Mouse (Mus musculus) hindbrain, embryonic 12.5 days (tissue): Measurements from ENCODE around the gene Pla2g2c. TPM values are rescaled to one million over a fixed set of nuclear protein-coding genes. Genes with fewer than 3 reads are reported as not detected.
A peak's percentile ranks its signal among the peaks of the same experiment; 100 is the strongest.

Source experiments
- ATAC-seq: fragments of 200-750 bp; cut with Nextera tagmentation; 2 replicates; pipeline ENCODE4 v1.8.0; 2017; ENCODE audit warnings: moderate TSS enrichment; ENCODE audit not compliant: low FRiP score
- H3K27ac ChIP-seq: fragments of 300-500 bp; sonication (generic); 2 replicates; pipeline ENCODE4 v1.5.1; 2016; ENCODE audit warnings: mild to moderate bottlenecking
- H3K27me3 ChIP-seq: fragments of 300-500 bp; sonication (generic); 2 replicates; pipeline ENCODE4 v1.6.1; 2016; ENCODE audit warnings: mild to moderate bottlenecking
- H3K36me3 ChIP-seq: fragments of 300-500 bp; sonication (generic); 2 replicates; pipeline ENCODE4 v1.6.1; 2016; ENCODE audit warnings: mild to moderate bottlenecking
- H3K4me1 ChIP-seq: fragments of 300-500 bp; sonication (generic); 2 replicates; pipeline ENCODE4 v1.6.1; 2016
- H3K4me2 ChIP-seq: fragments of 300-500 bp; sonication (generic); replicated peaks from 2 replicates; pipeline ENCODE4 v1.6.1; 2016; ENCODE audit warnings: mild to moderate bottlenecking
- H3K4me3 ChIP-seq: fragments of 300-500 bp; sonication (generic); 2 replicates; pipeline ENCODE4 v1.5.1; 2016; ENCODE audit warnings: mild to moderate bottlenecking
- H3K9ac ChIP-seq: fragments of 300-500 bp; sonication (generic); 2 replicates; pipeline ENCODE4 v1.6.1; 2016; ENCODE audit warnings: mild to moderate bottlenecking, moderate library complexity
- H3K9me3 ChIP-seq: fragments of 300-500 bp; sonication (generic); replicated peaks from 2 replicates; pipeline ENCODE4 v1.6.1; 2016; ENCODE audit warnings: mild to moderate bottlenecking
- WGBS: fragments of 180-500 bp; shearing (Covaris S2); methylation state at CpG from one replicate; pipeline ENCODE4 v1.1.7; 2016; 5-methylcytosine and 5-hydroxymethylcytosine counted together
- polyA plus RNA-seq: library from polyadenylated mRNA; unstranded; fragments of >200 nt; fragmentation: Nextera tagmentation; extraction: Ambion mirVana; gene quantifications from 2 replicates; pipeline ENCODE4 v1.2.1, GENCODE M21; 2016

Gene Pla2g2c
- polyA plus RNA-seq = 0.46 and 0.64 TPM in 2 replicates

- H3K27me3 ChIP-seq = no peaks in the 10 kb centered on the region
- WGBS = 55% methylated on average over 18 of the region's 18 CpGs
Measured at GRCm38 (mm10) chr4:138724354-138725126, at the start of gene Pla2g2c. Pla2g2c (plus strand) TSS chr4:138724792.

GRCm38 (mm10) chr4:138676480-138676879, 48.1 kb upstream of the Pla2g2c start:
- 14% methylated on average over 16 of the region's 16 CpGs for WGBS
- no peak for ATAC-seq
- Histone ChIP-seq H3K4me3 (no peak overlapping the region), H3K36me3 (no peaks in the 10 kb centered on the region), H3K4me1 (peaks cover 10% of the 10 kb centered on the region; the same call in 1 of the 2 replicates), H3K9me3 (no peaks in the 10 kb centered on the region), H3K27ac (no peak overlapping the region), H3K9ac (no peak overlapping the region), H3K27me3 (peaks cover 27% of the 10 kb centered on the region), H3K4me2 (no peak overlapping the region)

More at GRCm38 (mm10) chr4:138724354-138725126, at the start of gene Pla2g2c:
- ATAC-seq = no peak
- H3K36me3 ChIP-seq = no peaks in the 10 kb centered on the region
- peak within 1 kb of the TSS; percentile 8 for H3K27ac ChIP-seq
- H3K4me2 ChIP-seq = peak within 1 kb of the TSS; percentile 58
- H3K9me3 ChIP-seq = no peaks in the 10 kb centered on the region
- peak within 1 kb of the TSS; percentile 32 for H3K4me3 ChIP-seq
- H3K9ac ChIP-seq = peak within 1 kb of the TSS; percentile 50; the same call in 1 of the 2 replicates
- H3K4me1 ChIP-seq = peaks cover 27% of the 10 kb centered on the region

GRCm38 (mm10) chr4:138677579-138677978, 47.0 kb upstream of the Pla2g2c start:
- H3K4me1 ChIP-seq = peaks cover 8% of the 10 kb centered on the region
- H3K27me3 ChIP-seq = peaks cover 27% of the 10 kb centered on the region
- H3K36me3 ChIP-seq = no peaks in the 10 kb centered on the region
- no peaks in the 10 kb centered on the region for H3K9me3 ChIP-seq
- H3K27ac ChIP-seq = 0 out of 2 replicates have a peak overlapping the region, but pooled peaks have one; percentile 44
- 18% methylated on average over 16 of the region's 16 CpGs for WGBS
- ATAC-seq = 0 out of 2 replicates have a peak, but pooled peaks have one; percentile 52
- H3K4me2 ChIP-seq = peak overlapping the region; percentile 43
- no peak overlapping the region for H3K9ac ChIP-seq
- H3K4me3 ChIP-seq = no peak overlapping the region; the same call in 1 of the 2 replicates

- Histone ChIP-seq H3K36me3 (no peaks in the 10 kb centered on the region), H3K27ac (no peak overlapping the region), H3K4me2 (no peak overlapping the region), H3K27me3 (peaks cover 26% of the 10 kb centered on the region), H3K9me3 (no peaks in the 10 kb centered on the region), H3K4me1 (peaks cover 25% of the 10 kb centered on the region), H3K4me3 (no peak overlapping the region), H3K9ac (no peak overlapping the region)
- ATAC-seq = no peak
- WGBS = 73% methylated on average over 4 of the region's 4 CpGs
Measured at GRCm38 (mm10) chr4:138680124-138680523, 44.5 kb upstream of the Pla2g2c start.

GRCm38 (mm10) chr4:138682760-138683159, 41.8 kb upstream of the Pla2g2c start:
- H3K36me3 ChIP-seq = no peaks in the 10 kb centered on the region
- H3K4me1 ChIP-seq = peaks cover 21% of the 10 kb centered on the region
- H3K9ac ChIP-seq = no peak overlapping the region
- ATAC-seq = peak; percentile 48
- H3K27ac ChIP-seq = peak overlapping the region; percentile 82
- WGBS = 32% methylated on average over 2 of the region's 2 CpGs
- H3K9me3 ChIP-seq = no peaks in the 10 kb centered on the region
- peaks cover 24% of the 10 kb centered on the region; the same call in 1 of the 2 replicates for H3K27me3 ChIP-seq
- H3K4me3 ChIP-seq = no peak overlapping the region
- no peak overlapping the region for H3K4me2 ChIP-seq

GRCm38 (mm10) chr4:138685813-138686212, 38.8 kb upstream of the Pla2g2c start:
- peaks cover 41% of the 10 kb centered on the region for H3K4me1 ChIP-seq
- no peak overlapping the region for H3K9ac ChIP-seq
- H3K27ac ChIP-seq = no peak overlapping the region
- H3K36me3 ChIP-seq = no peaks in the 10 kb centered on the region
- no peak overlapping the region for H3K4me2 ChIP-seq
- ATAC-seq = no peak
- 82% methylated on average over 6 of the region's 6 CpGs for WGBS
- H3K27me3 ChIP-seq = peaks cover 30% of the 10 kb centered on the region
- H3K4me3 ChIP-seq = no peak overlapping the region
- H3K9me3 ChIP-seq = no peaks in the 10 kb centered on the region

- Histone ChIP-seq H3K9ac (no peak overlapping the region), H3K4me3 (no peak overlapping the region), H3K27me3 (peaks cover 37% of the 10 kb centered on the region), H3K9me3 (no peaks in the 10 kb centered on the region), H3K27ac (peak overlapping the region; percentile 55), H3K4me1 (peaks cover 55% of the 10 kb centered on the region), H3K36me3 (no peaks in the 10 kb centered on the region), H3K4me2 (no peak overlapping the region)
- peak; percentile 67 for ATAC-seq
- WGBS = 13% methylated on average over 3 of the region's 3 CpGs
Measured at GRCm38 (mm10) chr4:138689094-138689512, 35.5 kb upstream of the Pla2g2c start.

- no peak overlapping the region for H3K4me2 ChIP-seq
- peaks cover 29% of the 10 kb centered on the region for H3K27me3 ChIP-seq
- ATAC-seq = no peak
- no peaks in the 10 kb centered on the region for H3K36me3 ChIP-seq
- H3K9ac ChIP-seq = no peak overlapping the region
- WGBS = 1% methylated on average over 4 of the region's 4 CpGs
- no peak overlapping the region for H3K4me3 ChIP-seq
- no peak overlapping the region for H3K27ac ChIP-seq
- no peaks in the 10 kb centered on the region for H3K9me3 ChIP-seq
- H3K4me1 ChIP-seq = peaks cover 58% of the 10 kb centered on the region
Measured at GRCm38 (mm10) chr4:138690561-138690960, 34.0 kb upstream of the Pla2g2c start.

- Histone ChIP-seq H3K27ac (no peak overlapping the region), H3K9me3 (no peaks in the 10 kb centered on the region), H3K9ac (no peak overlapping the region), H3K4me3 (no peak overlapping the region), H3K4me2 (0 out of 2 replicates have a peak overlapping the region, but pooled peaks have one; percentile 13), H3K4me1 (peaks cover 64% of the 10 kb centered on the region), H3K36me3 (no peaks in the 10 kb centered on the region), H3K27me3 (peaks cover 26% of the 10 kb centered on the region)
- ATAC-seq = no peak
- 11% methylated on average over 19 of the region's 19 CpGs for WGBS
Measured at GRCm38 (mm10) chr4:138691443-138692181, 33.0 kb upstream of the Pla2g2c start.

- peak overlapping the region; percentile 0; the same call in 1 of the 2 replicates for H3K4me2 ChIP-seq
- no peaks in the 10 kb centered on the region for H3K9me3 ChIP-seq
- H3K4me1 ChIP-seq = peaks cover 73% of the 10 kb centered on the region
- H3K27ac ChIP-seq = peak overlapping the region; percentile 9
- no peak for ATAC-seq
- no peak overlapping the region for H3K4me3 ChIP-seq
- peaks cover 24% of the 10 kb centered on the region for H3K27me3 ChIP-seq
- 18% methylated on average over 12 of the region's 12 CpGs for WGBS
- H3K36me3 ChIP-seq = no peaks in the 10 kb centered on the region
- no peak overlapping the region for H3K9ac ChIP-seq
Measured at GRCm38 (mm10) chr4:138693043-138693692, 31.4 kb upstream of the Pla2g2c start.

GRCm38 (mm10) chr4:138696720-138697119, 27.9 kb upstream of the Pla2g2c start:
- ATAC-seq = no peak
- Histone ChIP-seq H3K4me3 (no peak overlapping the region), H3K27ac (no peak overlapping the region; the same call in 1 of the 2 replicates), H3K36me3 (no peaks in the 10 kb centered on the region), H3K4me1 (peaks cover 42% of the 10 kb centered on the region), H3K4me2 (no peak overlapping the region), H3K9ac (no peak overlapping the region), H3K9me3 (no peaks in the 10 kb centered on the region), H3K27me3 (peaks cover 7% of the 10 kb centered on the region)
- WGBS = 16% methylated on average over 7 of the region's 7 CpGs
